Mouse (Mus musculus) midbrain, embryonic 16.5 days (tissue): Measurements from ENCODE around the gene Nat8f4. TPM values are rescaled to one million over a fixed set of nuclear protein-coding genes. Genes with fewer than 3 reads are reported as not detected.
"Not testable (repeated sequence)": the region's sequence is repeated elsewhere in the genome, so short reads cannot be mapped to it uniquely, and the experiment has no call there.

Source experiments
- ATAC-seq: fragments of 200-750 bp; cut with Nextera tagmentation; 2 replicates; pipeline ENCODE4 v1.8.0; 2017; ENCODE audit warnings: moderate TSS enrichment
- H3K27ac ChIP-seq: fragments of 300-500 bp; sonication (generic); 2 replicates; pipeline ENCODE4 v1.5.1; 2014; ENCODE audit warnings: mild to moderate bottlenecking, low read length, mixed read lengths
- H3K27me3 ChIP-seq: fragments of 300-500 bp; sonication (generic); 2 replicates; pipeline ENCODE4 v1.6.1; 2014; ENCODE audit warnings: low read depth, low read length, mixed read lengths; ENCODE audit not compliant: control insufficient read depth, insufficient read depth
- H3K36me3 ChIP-seq: fragments of 300-500 bp; sonication (generic); 2 replicates; pipeline ENCODE4 v1.6.1; 2014; ENCODE audit warnings: mild to moderate bottlenecking, low read length, moderate library complexity, mixed read lengths; ENCODE audit not compliant: control insufficient read depth, insufficient read depth
- H3K4me1 ChIP-seq: fragments of 300-500 bp; sonication (generic); 2 replicates; pipeline ENCODE4 v1.6.1; 2014; ENCODE audit warnings: mild to moderate bottlenecking, low read length, mixed read lengths; ENCODE audit not compliant: control insufficient read depth, insufficient read depth
- H3K4me2 ChIP-seq: fragments of 300-500 bp; sonication (generic); 2 replicates; pipeline ENCODE4 v1.6.1; 2014; ENCODE audit warnings: mild to moderate bottlenecking, low read length, mixed read lengths
- H3K4me3 ChIP-seq: fragments of 300-500 bp; sonication (generic); 2 replicates; pipeline ENCODE4 v1.5.1; 2014; ENCODE audit warnings: low read depth, mild to moderate bottlenecking, low read length, moderate library complexity, mixed read lengths
- H3K9ac ChIP-seq: fragments of 300-500 bp; sonication (generic); 2 replicates; pipeline ENCODE4 v1.6.1; 2014; ENCODE audit warnings: low read depth, low read length, mixed read lengths
- H3K9me3 ChIP-seq: fragments of 300-500 bp; sonication (generic); replicated peaks from 2 replicates; pipeline ENCODE4 v1.6.1; 2014; ENCODE audit warnings: mild to moderate bottlenecking, low read length, mixed read lengths; ENCODE audit not compliant: control insufficient read depth, poor library complexity, severe bottlenecking
- WGBS: fragments of 180-500 bp; shearing (Covaris S2); extraction: QIAGEN DNeasy Blood & Tissue Kit; methylation state at CpG from one replicate; pipeline ENCODE4 v1.1.7; 2014; 5-methylcytosine and 5-hydroxymethylcytosine counted together
- polyA plus RNA-seq: library from polyadenylated mRNA; unstranded; fragments of >200 nt; fragmentation: Nextera tagmentation; extraction: Ambion mirVana; gene quantifications from 2 replicates; pipeline ENCODE4 v1.2.1, GENCODE M21; 2015

Gene Nat8f4
- polyA plus RNA-seq, 1 experiment from 2014 or later = 7.0 TPM

GRCm38 (mm10) chr6:85911587-85911986, 6.9 kb upstream of the Nat8f4 start, which contains the start of gene Tprkb:
Gene Tprkb (plus strand): TSS chr6:85911865.
- ATAC-seq = no peak
- H3K27me3 ChIP-seq = no peaks in the 10 kb centered on the region
- 81% methylated on average over 3 of the region's 3 CpGs for WGBS
- no peak within 1 kb of the TSS for H3K9ac ChIP-seq
- peaks cover 14% of the 10 kb centered on the region for H3K4me1 ChIP-seq
- no peak within 1 kb of the TSS for H3K4me2 ChIP-seq
- no peaks in the 10 kb centered on the region for H3K9me3 ChIP-seq
- H3K27ac ChIP-seq = no peak within 1 kb of the TSS
- H3K36me3 ChIP-seq = no peaks in the 10 kb centered on the region
- no peak within 1 kb of the TSS for H3K4me3 ChIP-seq

GRCm38 (mm10) chr6:85909704-85910103, 5.0 kb upstream of the Nat8f4 start:
- Histone ChIP-seq H3K4me2 (no peak overlapping the region), H3K4me1 (peaks cover 6% of the 10 kb centered on the region), H3K36me3 (no peaks in the 10 kb centered on the region), H3K9me3 (no peaks in the 10 kb centered on the region), H3K27ac (no peak overlapping the region), H3K4me3 (no peak overlapping the region), H3K9ac (no peak overlapping the region), H3K27me3 (no peaks in the 10 kb centered on the region)
- ATAC-seq = no peak
- 100% methylated on average over 1 of the region's 1 CpGs for WGBS

GRCm38 (mm10) chr6:85908341-85908740, 3.7 kb upstream of the Nat8f4 start:
- ATAC-seq = no peak
- WGBS = 75% methylated on average over 3 of the region's 3 CpGs
- Histone ChIP-seq H3K4me3 (no peak overlapping the region), H3K4me2 (no peak overlapping the region), H3K9me3 (no peaks in the 10 kb centered on the region), H3K4me1 (no peaks in the 10 kb centered on the region; the same call in 1 of the 2 replicates), H3K9ac (no peak overlapping the region), H3K27me3 (no peaks in the 10 kb centered on the region), H3K27ac (no peak overlapping the region), H3K36me3 (no peaks in the 10 kb centered on the region)

- not testable (repeated sequence) for H3K36me3 ChIP-seq, H3K9ac ChIP-seq, H3K27ac ChIP-seq, H3K4me1 ChIP-seq, H3K9me3 ChIP-seq, H3K4me2 ChIP-seq, H3K27me3 ChIP-seq, H3K4me3 ChIP-seq
- WGBS = 58% methylated on average over 2 of the region's 2 CpGs
- peak; percentile 70 for ATAC-seq
Observed at GRCm38 (mm10) chr6:85906911-85907351, 2.2 kb upstream of the Nat8f4 start.

- Histone ChIP-seq H3K4me3 (no peak overlapping the region), H3K36me3 (no peaks in the 10 kb centered on the region), H3K27ac (no peak overlapping the region), H3K9me3 (no peaks in the 10 kb centered on the region), H3K9ac (no peak overlapping the region), H3K4me1 (no peaks in the 10 kb centered on the region; the same call in 1 of the 2 replicates), H3K27me3 (no peaks in the 10 kb centered on the region), H3K4me2 (no peak overlapping the region)
- WGBS = 91% methylated on average over 2 of the region's 2 CpGs
- no peak for ATAC-seq
Observed at GRCm38 (mm10) chr6:85902303-85902702, 2.4 kb downstream of the Nat8f4 start.

- H3K9me3 ChIP-seq, H3K27ac ChIP-seq, H3K9ac ChIP-seq, H3K4me2 ChIP-seq, ATAC-seq, H3K36me3 ChIP-seq, H3K4me1 ChIP-seq, H3K4me3 ChIP-seq, H3K27me3 ChIP-seq: not testable (repeated sequence)
- 80% methylated on average over 7 of the region's 8 CpGs for WGBS
Observed at GRCm38 (mm10) chr6:85898596-85899475, 5.8 kb downstream of the Nat8f4 start.

GRCm38 (mm10) chr6:85895061-85895648, 9.5 kb downstream of the Nat8f4 start:
- H3K27ac ChIP-seq, H3K4me2 ChIP-seq, H3K27me3 ChIP-seq, H3K4me3 ChIP-seq, H3K9ac ChIP-seq, H3K9me3 ChIP-seq, H3K4me1 ChIP-seq, ATAC-seq, H3K36me3 ChIP-seq: not testable (repeated sequence)
- 77% methylated on average over 25 of the region's 25 CpGs for WGBS

- Histone ChIP-seq H3K9me3 (peaks cover 4% of the 10 kb centered on the region; the same call in 1 of the 2 replicates), H3K36me3 (no peaks in the 10 kb centered on the region), H3K4me3 (no peak overlapping the region), H3K4me1 (no peaks in the 10 kb centered on the region), H3K27ac (no peak overlapping the region), H3K27me3 (no peaks in the 10 kb centered on the region), H3K4me2 (no peak overlapping the region), H3K9ac (no peak overlapping the region)
- 84% methylated on average over 2 of the region's 2 CpGs for WGBS
- ATAC-seq = no peak
Observed at GRCm38 (mm10) chr6:85888961-85889360, 15.7 kb downstream of the Nat8f4 start.

- Histone ChIP-seq H3K9ac (no peak overlapping the region), H3K27me3 (no peaks in the 10 kb centered on the region), H3K4me3 (no peak overlapping the region), H3K36me3 (no peaks in the 10 kb centered on the region), H3K4me1 (no peaks in the 10 kb centered on the region), H3K4me2 (no peak overlapping the region), H3K9me3 (peaks cover 3% of the 10 kb centered on the region; the same call in 1 of the 2 replicates), H3K27ac (no peak overlapping the region)
- ATAC-seq = no peak
- WGBS = 91% methylated on average over 1 of the region's 1 CpGs
Observed at GRCm38 (mm10) chr6:85884311-85884710, 20.4 kb downstream of the Nat8f4 start.
